8 mouse cellular contexts compared by ENCODE assay signal in the genomic region with DNA sequence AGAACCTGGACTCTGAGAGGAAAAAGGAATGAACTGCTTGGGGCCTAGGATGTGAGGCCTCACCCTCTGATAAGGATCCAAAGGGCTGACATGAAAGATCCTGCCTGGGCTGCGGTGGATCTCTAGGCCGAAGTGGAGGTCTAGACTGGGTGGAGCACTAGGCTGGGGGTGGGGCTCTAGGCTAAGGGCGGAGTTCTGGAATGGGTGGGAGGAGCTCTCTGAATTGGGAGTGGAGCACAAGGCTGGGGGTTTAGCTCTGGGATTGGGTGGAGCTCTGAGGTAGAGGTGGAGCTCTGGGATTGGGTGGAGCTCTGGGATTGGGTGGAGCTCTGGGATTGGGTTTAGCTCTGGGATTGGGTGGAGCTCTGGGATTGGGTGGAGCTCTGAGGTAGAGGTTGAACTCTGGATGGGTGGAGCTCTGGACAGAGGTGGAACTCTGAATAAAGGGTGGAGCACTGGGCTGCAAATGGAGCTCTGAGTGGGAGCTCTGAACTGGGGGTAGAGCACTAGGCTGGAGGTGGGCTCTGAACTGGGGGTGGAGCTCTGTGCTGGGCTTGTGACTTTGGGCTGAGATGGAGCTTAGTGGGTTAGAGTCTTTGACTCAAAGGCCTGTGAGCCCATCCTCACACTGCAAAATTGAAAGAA.
DNase-seq lines count a peak whose midpoint lies in the region; ATAC-seq and TF ChIP-seq lines count a peak whose summit lies in the region.

No protein-coding gene starts in this region.

- no peak overlapping the region for H3K27ac ChIP-seq in embryonic facial prominence, embryonic 13.5 days
- H3K27ac ChIP-seq in hindbrain, embryonic 11.5 days (ENCODE audit: low read depth, low read length): no peak overlapping the region
- no peak overlapping the region for H3K27ac ChIP-seq in liver, embryonic 14.5 days

- DNase-seq in kidney, adult 9 months: peak; percentile 9
- DNase-seq in kidney, adult 11 months: no peak
- no peak for DNase-seq in hindbrain, embryonic 11.5 days (ENCODE audit: low spot score)
- peak in 1 of 3 experiments; percentile 7 for DNase-seq in liver, embryonic 14.5 days (ENCODE audit: low read depth in 3 of 3, low spot score in 3 of 3)
- no peak for DNase-seq in embryo, embryonic 11 days
- no peak for DNase-seq in thymus, postnatal 36 days
- DNase-seq in yolk sac, embryonic 10.5 days (ENCODE audit: low spot score): no peak

- H3K4me3 ChIP-seq in embryonic facial prominence, embryonic 13.5 days: no peak overlapping the region
- H3K4me3 ChIP-seq in hindbrain, embryonic 11.5 days (ENCODE audit: low read depth, low read length): no peak overlapping the region
- no peak overlapping the region for H3K4me3 ChIP-seq in liver, embryonic 14.5 days (ENCODE audit: insufficient read depth in 1 of 2, low read depth in 2 of 2, low read length in 2 of 2)

- H3K4me1 ChIP-seq in embryonic facial prominence, embryonic 13.5 days: peaks cover 26% of the 10 kb centered on the region
- H3K4me1 ChIP-seq in hindbrain, embryonic 11.5 days (replicated peaks; ENCODE audit: control insufficient read depth, insufficient read depth, low read length): peaks cover 8% of the 10 kb centered on the region
- H3K4me1 ChIP-seq in liver, embryonic 14.5 days (replicated peaks; ENCODE audit: control insufficient read depth in 2 of 2, insufficient read depth in 2 of 2, low read length in 1 of 2): no peaks in the 10 kb centered on the region

- no peaks in the 10 kb centered on the region; the same call in 1 of the 2 replicates for H3K9me3 ChIP-seq in embryonic facial prominence, embryonic 13.5 days
- no peaks in the 10 kb centered on the region for H3K9me3 ChIP-seq in hindbrain, embryonic 11.5 days (ENCODE audit: control insufficient read depth, low read length)
- H3K9me3 ChIP-seq in liver, embryonic 14.5 days (ENCODE audit: control insufficient read depth, low read length): no peaks in the 10 kb centered on the region

- H3K9ac ChIP-seq in embryonic facial prominence, embryonic 13.5 days: no peak overlapping the region
- H3K9ac ChIP-seq in hindbrain, embryonic 11.5 days (ENCODE audit: low read depth, low read length): no peak overlapping the region
- no peak overlapping the region for H3K9ac ChIP-seq in liver, embryonic 14.5 days (replicated peaks)

- TF ChIP-seq EP300 in liver, embryonic 14.5 days (IDR thresholded peaks at IDR 0.05; ENCODE audit: low read depth): no peak

- TF ChIP-seq CTCF in liver, embryonic 14.5 days (IDR thresholded peaks at IDR 0.05; ENCODE audit: low read depth): no peak

- ATAC-seq in embryonic facial prominence, embryonic 13.5 days (ENCODE audit: insufficient number of reproducible peaks, insufficient read depth, low FRiP score, low TSS enrichment, low read depth): peak; percentile 57; the same call in 1 of the 2 replicates
- ATAC-seq in hindbrain, embryonic 11.5 days (ENCODE audit: low FRiP score): peak; percentile 78
- peak; percentile 61 for ATAC-seq in liver, embryonic 14.5 days (ENCODE audit: insufficient read depth)

- no peaks in the 10 kb centered on the region for H3K36me3 ChIP-seq in embryonic facial prominence, embryonic 13.5 days
- no peaks in the 10 kb centered on the region for H3K36me3 ChIP-seq in hindbrain, embryonic 11.5 days (ENCODE audit: control insufficient read depth, insufficient read depth, low read length)
- no peaks in the 10 kb centered on the region for H3K36me3 ChIP-seq in liver, embryonic 14.5 days (replicated peaks; ENCODE audit: control insufficient read depth, insufficient read depth, low read depth)

- 21% methylated on average over 3 of the region's 3 CpGs for WGBS in embryonic facial prominence, embryonic 13.5 days
- 16% methylated on average over 3 of the region's 3 CpGs for WGBS in hindbrain, embryonic 11.5 days
- 8% methylated on average over 3 of the region's 3 CpGs for WGBS in liver, embryonic 14.5 days (ENCODE audit: insufficient replicate concordance)

- H3K27me3 ChIP-seq in embryonic facial prominence, embryonic 13.5 days: no peaks in the 10 kb centered on the region
- no peaks in the 10 kb centered on the region for H3K27me3 ChIP-seq in hindbrain, embryonic 11.5 days (ENCODE audit: control insufficient read depth, insufficient read depth, low read length)
- H3K27me3 ChIP-seq in liver, embryonic 14.5 days (ENCODE audit: control insufficient read depth, insufficient read depth, low read length): no peaks in the 10 kb centered on the region

- H3K4me2 ChIP-seq in embryonic facial prominence, embryonic 13.5 days: no peak overlapping the region
- no peak overlapping the region for H3K4me2 ChIP-seq in hindbrain, embryonic 11.5 days (replicated peaks; ENCODE audit: low read depth, low read length)
- H3K4me2 ChIP-seq in liver, embryonic 14.5 days (ENCODE audit: low read depth): no peak overlapping the region
